Mouse (Mus musculus): ENCODE results near the gene Arl15. TPM values are rescaled to one million over a fixed set of nuclear protein-coding genes. Genes with fewer than 3 reads are reported as not detected.
A peak's percentile ranks its signal among the peaks of the same experiment; 100 is the strongest.

Gene Arl15
- polyA plus RNA-seq, 1 experiment from 2014 or later = 19.5 TPM

DNA sequence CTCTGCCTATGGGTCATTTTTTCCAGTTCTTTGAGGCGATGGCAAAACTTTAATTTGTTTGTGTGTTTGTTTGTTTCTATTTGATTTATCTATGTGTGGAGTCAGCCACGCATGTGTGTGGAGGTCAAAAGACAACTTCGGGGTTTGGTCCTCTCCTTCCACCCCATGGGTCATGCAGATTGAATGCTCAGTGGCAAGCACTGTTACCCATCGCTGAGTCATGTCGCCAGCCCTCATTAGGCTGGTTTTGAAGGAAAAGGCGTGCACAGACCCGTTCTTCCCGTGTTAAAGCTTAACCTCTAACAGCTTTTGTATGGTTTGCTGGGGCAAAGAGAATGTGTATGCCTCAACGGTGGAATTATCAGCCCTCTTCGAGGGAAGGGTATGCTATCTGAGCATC is 315.1 kb downstream of the Arl15 start:
- no peak overlapping the region for H3K4me3 ChIP-seq
- no peaks in the 10 kb centered on the region for H3K27me3 ChIP-seq
- no peak overlapping the region for H3K27ac ChIP-seq (replicated peaks)
- ATAC-seq (replicated peaks) = peak; percentile 28; the same call in 1 of the 2 replicates
- H3K4me1 ChIP-seq = peaks cover 15% of the 10 kb centered on the region
- H3K9ac ChIP-seq (replicated peaks) = no peak overlapping the region
- H3K4me2 ChIP-seq (replicated peaks) = no peak overlapping the region
- WGBS = 41% methylated on average over 10 of the region's 10 CpGs
- no peaks in the 10 kb centered on the region for H3K36me3 ChIP-seq
- no peaks in the 10 kb centered on the region for H3K9me3 ChIP-seq

DNA sequence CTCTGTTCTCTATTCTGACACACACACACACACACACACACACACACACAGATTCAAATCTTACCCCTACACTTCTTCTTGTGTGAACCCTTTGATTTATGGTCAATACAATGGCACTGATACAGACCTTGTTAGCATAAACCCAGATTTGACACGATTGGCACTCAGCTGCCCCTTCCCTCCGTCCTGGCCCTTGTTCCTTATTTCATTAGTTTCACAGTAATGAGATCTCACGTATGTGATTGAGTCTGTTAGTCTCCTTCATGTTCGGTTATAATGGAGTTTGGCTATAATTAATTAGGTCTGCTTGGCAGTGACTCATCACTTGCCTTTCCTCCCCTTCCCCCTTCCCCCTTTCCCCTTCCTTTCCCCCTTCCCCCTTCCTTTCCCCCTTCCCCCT is 315.5 kb downstream of the Arl15 start:
- no peak overlapping the region for H3K4me3 ChIP-seq
- H3K9ac ChIP-seq (replicated peaks) = no peak overlapping the region
- no peaks in the 10 kb centered on the region for H3K36me3 ChIP-seq
- H3K4me2 ChIP-seq (replicated peaks) = no peak overlapping the region
- no peaks in the 10 kb centered on the region for H3K9me3 ChIP-seq
- peak; percentile 72 for ATAC-seq (replicated peaks)
- H3K27me3 ChIP-seq = no peaks in the 10 kb centered on the region
- H3K27ac ChIP-seq (replicated peaks) = no peak overlapping the region
- peaks cover 15% of the 10 kb centered on the region for H3K4me1 ChIP-seq
- WGBS = 10% methylated on average over 4 of the region's 4 CpGs

DNA sequence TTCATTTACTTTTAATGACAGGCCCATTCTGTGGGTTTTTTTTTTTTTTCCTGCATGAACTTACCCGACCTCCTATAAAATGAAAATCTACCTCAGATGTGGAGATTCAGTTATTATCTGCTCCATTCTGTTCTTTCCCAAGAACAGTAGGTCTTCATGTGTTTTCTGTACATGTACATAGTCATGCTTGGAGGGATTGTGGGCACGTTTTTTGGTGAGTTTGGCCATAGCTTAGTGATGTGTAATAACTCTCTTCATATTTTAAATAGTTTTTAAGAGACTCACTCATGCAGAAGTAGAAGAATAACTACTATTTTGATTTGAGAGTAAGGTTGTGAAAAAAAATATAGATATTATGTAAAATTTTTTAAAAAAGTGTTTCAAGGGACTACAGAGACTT is 319.2 kb downstream of the Arl15 start:
- Histone ChIP-seq H3K36me3 (no peaks in the 10 kb centered on the region), H3K27ac (replicated peaks) (no peak overlapping the region), H3K9ac (replicated peaks) (no peak overlapping the region), H3K4me3 (no peak overlapping the region), H3K4me2 (replicated peaks) (no peak overlapping the region), H3K27me3 (no peaks in the 10 kb centered on the region), H3K9me3 (no peaks in the 10 kb centered on the region), H3K4me1 (peaks cover 10% of the 10 kb centered on the region)
- 57% methylated on average over 2 of the region's 2 CpGs for WGBS
- no peak for ATAC-seq (replicated peaks)

DNA sequence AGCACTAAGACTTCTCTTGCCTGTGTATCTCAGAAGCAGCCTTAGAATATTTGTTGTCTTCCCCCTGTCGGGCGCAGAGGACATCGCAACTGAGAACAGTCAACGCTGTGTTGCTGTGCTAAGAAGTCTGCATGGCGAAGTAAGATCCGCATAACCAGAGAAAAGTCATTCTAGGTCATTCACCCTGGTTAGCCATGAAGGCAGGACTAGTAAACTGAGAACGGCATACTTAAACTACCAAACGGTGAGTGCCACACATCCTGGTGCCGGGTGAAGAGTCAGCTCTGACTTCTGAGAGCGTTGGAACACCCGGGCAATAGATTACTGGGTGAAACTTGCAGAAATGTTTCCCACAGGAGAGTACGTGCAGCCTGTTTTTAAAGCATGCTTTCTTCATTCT is 320.3 kb downstream of the Arl15 start:
- no peaks in the 10 kb centered on the region for H3K9me3 ChIP-seq
- 92% methylated on average over 12 of the region's 12 CpGs for WGBS
- H3K27ac ChIP-seq (replicated peaks) = no peak overlapping the region
- H3K9ac ChIP-seq (replicated peaks) = no peak overlapping the region
- no peak overlapping the region for H3K4me3 ChIP-seq
- H3K4me2 ChIP-seq (replicated peaks) = no peak overlapping the region
- no peaks in the 10 kb centered on the region for H3K36me3 ChIP-seq
- peaks cover 6% of the 10 kb centered on the region for H3K4me1 ChIP-seq
- ATAC-seq (replicated peaks) = no peak
- no peaks in the 10 kb centered on the region for H3K27me3 ChIP-seq

DNA sequence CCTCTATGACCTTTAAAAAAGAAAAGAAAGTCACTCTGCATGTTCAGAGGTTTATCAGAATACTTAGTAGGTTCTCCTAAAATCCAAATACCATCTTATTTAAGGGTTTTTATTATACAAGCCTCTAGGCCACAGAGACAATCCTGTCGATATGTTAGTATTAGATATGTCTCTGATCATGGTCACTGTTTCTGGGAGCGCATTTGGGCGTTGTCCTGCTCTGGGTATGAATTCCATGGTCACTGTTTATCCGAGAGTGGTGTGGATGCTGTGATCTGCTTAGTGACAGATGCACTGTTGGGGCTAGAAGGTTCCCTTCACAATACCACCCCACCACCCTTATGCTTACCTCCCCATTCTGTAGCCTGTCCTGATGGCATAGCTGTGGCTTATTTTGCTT is 320.8 kb downstream of the Arl15 start:
- Histone ChIP-seq H3K27me3 (no peaks in the 10 kb centered on the region), H3K4me2 (replicated peaks) (no peak overlapping the region), H3K36me3 (no peaks in the 10 kb centered on the region), H3K9ac (replicated peaks) (no peak overlapping the region), H3K27ac (replicated peaks) (no peak overlapping the region), H3K9me3 (no peaks in the 10 kb centered on the region), H3K4me1 (peaks cover 2% of the 10 kb centered on the region; the same call in 1 of the 2 replicates), H3K4me3 (no peak overlapping the region)
- ATAC-seq (replicated peaks) = no peak
- 93% methylated on average over 4 of the region's 4 CpGs for WGBS

DNA sequence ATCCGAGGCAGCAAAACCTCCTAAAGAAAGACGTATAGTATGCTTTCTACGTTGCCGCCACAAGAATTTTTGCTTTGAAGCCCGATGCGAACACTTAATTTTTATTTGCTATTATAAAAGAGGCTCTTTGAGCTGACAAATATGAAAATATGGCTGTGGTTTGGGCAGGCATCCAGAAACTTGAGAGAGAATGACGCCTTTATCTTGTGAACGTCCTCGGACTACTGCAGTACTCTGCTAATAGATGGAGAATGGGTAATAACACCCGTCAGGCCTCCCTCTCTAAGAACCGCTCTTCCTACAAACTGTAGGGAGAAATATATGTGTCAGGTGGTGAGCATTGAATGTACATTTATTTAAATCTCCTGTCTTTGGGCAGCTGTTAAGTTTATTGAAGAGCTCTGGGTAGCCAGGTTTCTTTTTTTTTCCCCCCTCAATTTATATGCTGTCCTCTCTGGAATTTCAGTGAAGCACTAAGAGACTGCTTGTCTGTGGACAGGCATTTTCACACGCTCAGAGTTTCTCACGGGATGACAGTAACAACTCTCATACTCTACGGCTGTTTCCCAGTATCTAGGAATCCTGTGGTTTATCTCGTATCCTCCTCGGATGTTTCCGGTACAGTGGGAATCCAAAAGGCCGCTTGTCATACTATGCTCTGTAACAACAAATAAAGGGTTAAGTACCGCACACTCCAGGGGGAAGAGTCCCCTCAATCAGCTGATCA is 324.0 kb downstream of the Arl15 start:
- 88% methylated on average over 19 of the region's 19 CpGs for WGBS
- Histone ChIP-seq H3K4me1 (no peaks in the 10 kb centered on the region), H3K36me3 (no peaks in the 10 kb centered on the region)

DNA sequence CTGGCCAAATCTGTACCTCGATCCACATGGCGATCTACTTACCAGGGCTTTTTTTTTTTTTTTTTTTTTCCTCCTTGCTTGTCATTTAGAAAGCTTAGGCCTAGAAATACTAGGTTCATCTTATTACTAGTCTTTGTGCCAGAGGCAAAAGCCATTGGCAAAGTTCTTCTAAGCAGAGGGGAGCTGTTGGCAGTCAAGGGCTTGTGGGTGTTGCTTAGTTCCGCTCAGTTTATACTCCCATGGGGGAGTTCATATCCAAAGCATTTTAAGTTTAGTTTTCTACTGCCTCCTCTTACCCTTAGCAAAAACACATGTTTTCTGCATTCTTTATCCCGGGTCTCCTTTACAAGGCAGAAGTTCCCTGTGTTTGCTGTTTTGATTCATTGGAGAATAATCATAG is 325.5 kb downstream of the Arl15 start:
- Histone ChIP-seq H3K9me3 (no peaks in the 10 kb centered on the region), H3K4me3 (no peak overlapping the region), H3K4me2 (replicated peaks) (no peak overlapping the region), H3K36me3 (no peaks in the 10 kb centered on the region), H3K4me1 (no peaks in the 10 kb centered on the region), H3K9ac (replicated peaks) (no peak overlapping the region), H3K27me3 (no peaks in the 10 kb centered on the region), H3K27ac (replicated peaks) (no peak overlapping the region)
- WGBS = 90% methylated on average over 4 of the region's 4 CpGs
- ATAC-seq (replicated peaks) = no peak

More for the DNA sequence above, 324.0 kb downstream of the Arl15 start:
- H3K4me3 ChIP-seq = no peak overlapping the region
- ATAC-seq (replicated peaks) = no peak
- no peak overlapping the region for H3K4me2 ChIP-seq (replicated peaks)
- no peak overlapping the region for H3K9ac ChIP-seq (replicated peaks)
- no peaks in the 10 kb centered on the region for H3K9me3 ChIP-seq
- H3K27ac ChIP-seq (replicated peaks) = no peak overlapping the region
- H3K27me3 ChIP-seq = no peaks in the 10 kb centered on the region

DNA sequence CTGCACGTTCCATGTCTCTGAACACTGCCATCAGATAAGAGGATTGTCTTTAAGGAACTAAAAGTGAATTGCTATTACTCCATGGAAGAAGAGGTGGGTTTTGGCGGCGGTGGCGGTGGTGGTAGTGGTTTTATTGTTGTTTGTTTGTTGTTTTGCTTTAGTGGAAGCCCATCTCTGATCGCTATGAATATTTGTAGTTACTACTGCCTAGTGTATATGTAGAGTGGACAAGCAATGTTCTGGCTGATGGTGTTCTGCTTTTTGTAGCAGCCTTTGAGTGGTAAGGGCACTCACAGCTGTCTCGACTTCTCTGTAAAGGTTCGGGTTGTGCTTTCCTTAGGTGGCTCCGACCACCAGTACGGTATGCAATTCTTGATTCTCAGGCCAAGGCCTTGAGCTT is 327.3 kb downstream of the Arl15 start:
- Histone ChIP-seq H3K4me2 (replicated peaks) (no peak overlapping the region), H3K36me3 (no peaks in the 10 kb centered on the region), H3K27me3 (no peaks in the 10 kb centered on the region), H3K4me1 (no peaks in the 10 kb centered on the region), H3K9me3 (no peaks in the 10 kb centered on the region), H3K27ac (replicated peaks) (no peak overlapping the region), H3K4me3 (no peak overlapping the region), H3K9ac (replicated peaks) (no peak overlapping the region)
- no peak for ATAC-seq (replicated peaks)
- WGBS = 97% methylated on average over 9 of the region's 9 CpGs

DNA sequence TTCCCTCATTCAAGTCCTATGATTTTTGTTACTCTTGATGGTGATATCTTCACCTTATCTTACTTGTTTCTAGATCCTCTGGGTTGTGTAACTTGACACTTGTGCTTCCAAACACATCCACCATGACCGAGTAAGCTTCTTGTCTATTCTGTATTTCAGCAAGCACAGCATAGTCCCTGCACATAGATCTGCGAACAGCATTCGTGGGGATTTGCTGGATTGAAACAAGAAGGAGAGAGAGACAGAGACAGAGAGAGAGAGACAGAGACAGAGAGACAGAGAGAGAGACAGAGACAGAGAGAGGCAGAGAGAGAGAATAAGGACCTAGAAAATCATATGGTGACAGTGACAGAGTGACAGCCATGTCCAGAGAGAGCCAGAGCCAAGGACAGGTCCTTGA is 329.1 kb downstream of the Arl15 start:
- Histone ChIP-seq H3K4me3 (no peak overlapping the region), H3K9ac (replicated peaks) (no peak overlapping the region), H3K27me3 (no peaks in the 10 kb centered on the region), H3K27ac (replicated peaks) (no peak overlapping the region), H3K4me2 (replicated peaks) (no peak overlapping the region), H3K36me3 (no peaks in the 10 kb centered on the region), H3K4me1 (no peaks in the 10 kb centered on the region), H3K9me3 (no peaks in the 10 kb centered on the region)
- 91% methylated on average over 3 of the region's 3 CpGs for WGBS
- no peak for ATAC-seq (replicated peaks)

DNA sequence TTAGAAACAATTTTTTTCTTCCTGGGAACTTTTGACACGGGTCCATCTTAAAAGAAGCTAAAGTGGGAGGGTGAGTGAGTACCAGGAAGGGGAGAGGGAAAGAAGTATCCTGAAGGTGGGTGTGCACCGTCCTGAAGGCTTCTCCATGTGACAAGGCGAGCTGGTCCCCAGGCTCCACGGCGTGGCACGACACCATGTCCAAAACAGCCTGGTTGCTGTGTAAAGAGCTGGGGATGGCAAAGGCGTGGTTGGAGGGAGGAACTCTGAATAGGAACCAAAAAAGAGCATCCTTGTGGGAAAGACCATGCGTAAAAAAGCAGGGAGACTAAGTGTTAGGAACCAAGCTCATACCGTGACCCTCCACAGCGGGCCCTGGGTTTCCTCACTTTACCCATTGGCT is 330.1 kb downstream of the Arl15 start:
- Histone ChIP-seq H3K36me3 (no peaks in the 10 kb centered on the region), H3K9me3 (no peaks in the 10 kb centered on the region), H3K27me3 (no peaks in the 10 kb centered on the region), H3K4me3 (no peak overlapping the region), H3K9ac (replicated peaks) (no peak overlapping the region), H3K4me2 (replicated peaks) (no peak overlapping the region), H3K4me1 (peaks cover under 1% of the 10 kb centered on the region; the same call in 1 of the 2 replicates), H3K27ac (replicated peaks) (no peak overlapping the region)
- 90% methylated on average over 10 of the region's 10 CpGs for WGBS
- ATAC-seq (replicated peaks) = no peak

DNA sequence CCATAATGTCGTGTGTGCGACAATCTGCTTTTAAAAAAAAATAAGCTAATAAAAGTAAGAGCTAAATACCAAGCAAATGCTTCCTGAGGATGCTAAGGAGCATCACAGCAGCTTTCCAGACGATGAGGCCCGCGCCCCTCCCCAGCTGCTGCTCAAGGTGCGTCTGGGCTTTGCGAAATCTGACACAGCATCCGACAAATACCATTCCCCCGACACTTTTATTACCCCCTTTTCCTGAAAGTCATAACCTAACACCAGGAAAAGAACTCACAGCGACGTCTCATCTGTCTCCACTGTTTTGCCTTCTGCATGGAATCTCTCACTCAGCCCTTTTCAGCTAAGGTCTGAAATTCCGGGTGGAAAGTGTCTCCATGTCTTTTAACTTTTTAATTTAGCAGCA is 330.7 kb downstream of the Arl15 start:
- H3K4me1 ChIP-seq = peaks cover 6% of the 10 kb centered on the region
- H3K36me3 ChIP-seq = no peaks in the 10 kb centered on the region
- ATAC-seq (replicated peaks) = no peak
- 91% methylated on average over 12 of the region's 12 CpGs for WGBS
- no peak overlapping the region for H3K9ac ChIP-seq (replicated peaks)
- no peak overlapping the region for H3K27ac ChIP-seq (replicated peaks)
- H3K4me3 ChIP-seq = no peak overlapping the region
- no peaks in the 10 kb centered on the region for H3K9me3 ChIP-seq
- no peaks in the 10 kb centered on the region for H3K27me3 ChIP-seq
- no peak overlapping the region for H3K4me2 ChIP-seq (replicated peaks)

DNA sequence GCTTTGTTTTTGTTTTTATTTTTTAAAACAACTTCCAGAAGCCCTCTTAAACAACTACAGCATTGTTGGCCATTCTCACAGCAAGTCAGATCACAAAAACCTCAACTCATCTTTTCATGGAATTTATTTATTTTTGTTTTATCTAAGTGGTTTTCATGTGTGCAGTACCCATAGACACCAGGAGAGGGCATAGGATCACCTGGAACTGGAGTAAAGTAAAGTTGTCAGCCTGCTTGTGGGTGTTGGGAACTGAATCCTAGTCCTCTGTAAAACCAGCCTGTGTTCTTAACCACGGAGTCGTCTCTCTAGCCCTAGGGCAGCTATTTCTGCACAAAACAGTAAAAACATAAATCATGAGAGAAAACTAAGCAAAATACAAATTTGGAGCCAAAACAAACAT is 334.1 kb downstream of the Arl15 start:
- peaks cover 17% of the 10 kb centered on the region for H3K4me1 ChIP-seq
- H3K27me3 ChIP-seq = no peaks in the 10 kb centered on the region
- H3K9ac ChIP-seq (replicated peaks) = no peak overlapping the region
- H3K4me3 ChIP-seq = no peak overlapping the region
- WGBS = 96% methylated on average over 2 of the region's 2 CpGs
- no peak overlapping the region for H3K4me2 ChIP-seq (replicated peaks)
- ATAC-seq (replicated peaks) = no peak
- H3K27ac ChIP-seq (replicated peaks) = no peak overlapping the region
- H3K9me3 ChIP-seq = no peaks in the 10 kb centered on the region
- H3K36me3 ChIP-seq = no peaks in the 10 kb centered on the region

DNA sequence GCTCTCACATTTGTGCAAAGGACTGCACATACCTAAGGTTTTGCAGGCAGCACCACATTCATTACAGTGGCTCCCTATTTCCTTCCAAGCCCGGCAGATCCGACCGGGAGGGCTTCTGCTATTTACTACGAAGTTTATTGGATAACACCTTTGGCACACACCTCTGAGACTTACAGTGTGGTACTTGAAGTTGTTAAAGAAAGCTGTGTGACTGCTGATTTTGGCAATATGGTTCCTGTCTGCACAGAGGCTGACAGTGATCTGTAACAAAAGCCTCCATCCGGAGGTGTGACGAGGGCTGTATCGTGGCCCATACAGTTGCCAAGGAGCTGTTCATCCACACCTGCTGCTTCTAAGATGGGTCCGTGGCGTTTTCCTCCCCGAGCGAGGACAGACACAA is 335.7 kb downstream of the Arl15 start:
- Histone ChIP-seq H3K4me1 (peaks cover 17% of the 10 kb centered on the region), H3K9ac (replicated peaks) (no peak overlapping the region), H3K27ac (replicated peaks) (peak overlapping the region; percentile 56; the same call in 1 of the 2 replicates), H3K4me3 (no peak overlapping the region), H3K4me2 (replicated peaks) (no peak overlapping the region), H3K27me3 (no peaks in the 10 kb centered on the region), H3K36me3 (no peaks in the 10 kb centered on the region), H3K9me3 (no peaks in the 10 kb centered on the region)
- ATAC-seq (replicated peaks) = peak; percentile 71
- WGBS = 54% methylated on average over 11 of the region's 11 CpGs
